ENCODE assay signal across 8 mouse cellular contexts in genomic region chr7:114291461-114292335, GRCm38 (mm10). TPM values are rescaled to one million over a fixed set of nuclear protein-coding genes. Genes with fewer than 3 reads are reported as not detected.
DNase-seq lines count a peak whose midpoint lies in the region; ATAC-seq and TF ChIP-seq lines count a peak whose summit lies in the region.

No protein-coding gene starts in this region.

- WGBS in hindbrain, embryonic 10.5 days = 22% methylated on average over 15 of the region's 15 CpGs
- 27% methylated on average over 15 of the region's 15 CpGs for WGBS in hindbrain, embryonic 12.5 days
- WGBS in neural tube, embryonic 11.5 days = 46% methylated on average over 15 of the region's 15 CpGs
- 42% methylated on average over 15 of the region's 15 CpGs for WGBS in forebrain, embryonic 15.5 days

- H3K27me3 ChIP-seq in hindbrain, embryonic 10.5 days (ENCODE audit: insufficient read depth, poor library complexity, severe bottlenecking) = peaks cover 33% of the 10 kb centered on the region
- no peaks in the 10 kb centered on the region; the same call in 1 of the 2 replicates for H3K27me3 ChIP-seq in hindbrain, embryonic 12.5 days
- H3K27me3 ChIP-seq in MEL (ENCODE audit: control insufficient read depth in 1 of 2, insufficient read depth in 2 of 2, low read length in 2 of 2) = no peaks in the 10 kb centered on the region
- no peaks in the 10 kb centered on the region for H3K27me3 ChIP-seq in neural tube, embryonic 11.5 days (ENCODE audit: control insufficient read depth, insufficient read depth, low read length)
- no peaks in the 10 kb centered on the region for H3K27me3 ChIP-seq in forebrain, embryonic 15.5 days

- no peak for TF ChIP-seq CTCF in MEL (IDR thresholded peaks at IDR 0.05 in 2 of 3, conservative IDR thresholded peaks at IDR 0.05 in 1 of 3; ENCODE audit: control insufficient read depth in 1 of 3, insufficient read depth in 1 of 3, low read depth in 2 of 3, low read length in 3 of 3, poor library complexity in 1 of 3, severe bottlenecking in 1 of 3)

- H3K9me3 ChIP-seq in hindbrain, embryonic 10.5 days = no peaks in the 10 kb centered on the region
- no peaks in the 10 kb centered on the region for H3K9me3 ChIP-seq in hindbrain, embryonic 12.5 days (replicated peaks)
- no peaks in the 10 kb centered on the region for H3K9me3 ChIP-seq in MEL (replicated peaks; ENCODE audit: insufficient read depth, low read length)
- no peaks in the 10 kb centered on the region for H3K9me3 ChIP-seq in neural tube, embryonic 11.5 days (ENCODE audit: control insufficient read depth, low read length)
- H3K9me3 ChIP-seq in forebrain, embryonic 15.5 days = no peaks in the 10 kb centered on the region

- TF ChIP-seq POLR2A in MEL (IDR thresholded peaks at IDR 0.05; ENCODE audit: control insufficient read depth in 1 of 2, insufficient read depth in 1 of 2, low read depth in 1 of 2, low read length in 2 of 2, poor library complexity in 1 of 2) = peak in 1 of 2 experiments; percentile 23; a peak in 1 of 4 replicates

- no peak overlapping the region for H3K4me2 ChIP-seq in hindbrain, embryonic 12.5 days (replicated peaks)
- no peak overlapping the region for H3K4me2 ChIP-seq in neural tube, embryonic 11.5 days (ENCODE audit: low read depth)
- no peak overlapping the region for H3K4me2 ChIP-seq in forebrain, embryonic 15.5 days (replicated peaks)

- DNase-seq in hindbrain, embryonic 10.5 days (ENCODE audit: low spot score) = peak; percentile 60
- peak; percentile 89 for DNase-seq in MEL (ENCODE audit: low read depth, low spot score)
- peak; percentile 62 for DNase-seq in kidney, adult 9 months
- peak; percentile 16 for DNase-seq in neural tube, embryonic 11.5 days (ENCODE audit: low spot score)
- DNase-seq in urinary bladder, postnatal 14 days (ENCODE audit: low spot score) = no peak

- peaks cover 30% of the 10 kb centered on the region for H3K4me1 ChIP-seq in hindbrain, embryonic 10.5 days (replicated peaks)
- peaks cover 10% of the 10 kb centered on the region for H3K4me1 ChIP-seq in hindbrain, embryonic 12.5 days
- peaks cover 12 to 22% of the 10 kb centered on the region in 2 experiments for H3K4me1 ChIP-seq in MEL (ENCODE audit: control insufficient read depth in 1 of 2, insufficient read depth in 2 of 2, low read length in 2 of 2)
- no peaks in the 10 kb centered on the region for H3K4me1 ChIP-seq in neural tube, embryonic 11.5 days (ENCODE audit: control insufficient read depth, insufficient read depth, low read length)
- peaks cover 9% of the 10 kb centered on the region for H3K4me1 ChIP-seq in forebrain, embryonic 15.5 days

- H3K4me3 ChIP-seq in hindbrain, embryonic 10.5 days = 0 out of 2 replicates have a peak overlapping the region, but pooled peaks have one; percentile 11
- no peak overlapping the region for H3K4me3 ChIP-seq in hindbrain, embryonic 12.5 days
- H3K4me3 ChIP-seq in MEL (ENCODE audit: control insufficient read depth in 1 of 2, insufficient read depth in 1 of 2, low read depth in 2 of 2, low read length in 2 of 2) = peak overlapping the region; percentile 51 to 57
- H3K4me3 ChIP-seq in neural tube, embryonic 11.5 days (ENCODE audit: low read depth, low read length) = no peak overlapping the region
- no peak overlapping the region for H3K4me3 ChIP-seq in forebrain, embryonic 15.5 days

- TF ChIP-seq RAD21 in MEL (IDR thresholded peaks at IDR 0.05; ENCODE audit: low read depth, low read length) = no peak

- no peak for ATAC-seq in hindbrain, embryonic 12.5 days (ENCODE audit: low FRiP score)
- ATAC-seq in common myeloid progenitor, adult 5-6 weeks (replicated peaks; ENCODE audit: low read depth, poor library complexity, severe bottlenecking) = peak; percentile 74
- ATAC-seq in neural tube, embryonic 11.5 days (ENCODE audit: insufficient read depth, low FRiP score, low TSS enrichment) = no peak
- no peak for ATAC-seq in forebrain, embryonic 15.5 days (replicated peaks)

- H3K79me2 ChIP-seq in MEL (ENCODE audit: control insufficient read depth, insufficient read depth, low read length, poor library complexity) = no peaks in the 10 kb centered on the region; the same call in 1 of the 2 replicates

- H3K9ac ChIP-seq in hindbrain, embryonic 12.5 days = no peak overlapping the region
- H3K9ac ChIP-seq in MEL (ENCODE audit: control insufficient read depth, low read depth, low read length, poor library complexity, severe bottlenecking) = peak overlapping the region; percentile 78
- no peak overlapping the region for H3K9ac ChIP-seq in neural tube, embryonic 11.5 days (ENCODE audit: low read length)
- H3K9ac ChIP-seq in forebrain, embryonic 15.5 days (replicated peaks) = no peak overlapping the region

- peak; percentile 79 to 91 for TF ChIP-seq EP300 in MEL (IDR thresholded peaks at IDR 0.05; ENCODE audit: low read depth in 1 of 2, low read length in 2 of 2)

- peak overlapping the region; percentile 66 for H3K27ac ChIP-seq in hindbrain, embryonic 10.5 days
- no peak overlapping the region for H3K27ac ChIP-seq in hindbrain, embryonic 12.5 days
- H3K27ac ChIP-seq in MEL (ENCODE audit: control insufficient read depth, low read depth, low read length) = peak overlapping the region; percentile 98
- H3K27ac ChIP-seq in neural tube, embryonic 11.5 days (ENCODE audit: low read depth, low read length) = no peak overlapping the region
- H3K27ac ChIP-seq in forebrain, embryonic 15.5 days (replicated peaks) = no peak overlapping the region

- no peaks in the 10 kb centered on the region for H3K36me3 ChIP-seq in hindbrain, embryonic 10.5 days
- H3K36me3 ChIP-seq in hindbrain, embryonic 12.5 days = no peaks in the 10 kb centered on the region
- peaks cover 0 to 18% of the 10 kb centered on the region in 2 experiments; a peak in 2 of 4 replicates for H3K36me3 ChIP-seq in MEL (ENCODE audit: control insufficient read depth in 1 of 2, insufficient read depth in 2 of 2, low read length in 2 of 2)
- no peaks in the 10 kb centered on the region for H3K36me3 ChIP-seq in neural tube, embryonic 11.5 days (ENCODE audit: control insufficient read depth, insufficient read depth, low read length)
- H3K36me3 ChIP-seq in forebrain, embryonic 15.5 days = no peaks in the 10 kb centered on the region

TF ChIP-seq in MEL, 35 proteins besides CTCF, POLR2A, EP300 and RAD21 (continues in another document):
- no peak for TF ChIP-seq SMC3 (IDR thresholded peaks at IDR 0.05; ENCODE audit: low read depth, low read length)
- no peak for TF ChIP-seq ZC3H11A (IDR thresholded peaks at IDR 0.05; ENCODE audit: low read depth, low read length)
- peak; percentile 92 for TF ChIP-seq GATA1 (IDR thresholded peaks at IDR 0.05; ENCODE audit: low read depth, low read length)
- TF ChIP-seq USF1 (IDR thresholded peaks at IDR 0.05; ENCODE audit: low read depth, low read length) = no peak
- no peak for TF ChIP-seq MYB (IDR thresholded peaks at IDR 0.05; ENCODE audit: low read depth, low read length)
- peak; percentile 47; the same call in 1 of the 2 replicates for TF ChIP-seq RCOR1 (IDR thresholded peaks at IDR 0.05; ENCODE audit: low read depth, low read length)
- no peak; the same call in 1 of the 2 replicates for TF ChIP-seq ZMIZ1 (IDR thresholded peaks at IDR 0.05; ENCODE audit: low read depth, low read length)
- TF ChIP-seq ZKSCAN1 (IDR thresholded peaks at IDR 0.05; ENCODE audit: low read depth, low read length) = peak; percentile 52; the same call in 1 of the 2 replicates
- no peak for TF ChIP-seq E2F4 (IDR thresholded peaks at IDR 0.05; ENCODE audit: borderline replicate concordance, low read depth, low read length)
- TF ChIP-seq JUND (IDR thresholded peaks at IDR 0.05; ENCODE audit: low read depth, low read length) = no peak
- TF ChIP-seq USF2 (IDR thresholded peaks at IDR 0.05; ENCODE audit: borderline replicate concordance in 1 of 2, insufficient read depth in 1 of 2, low read depth in 1 of 2, low read length in 2 of 2) = no peak
- no peak for TF ChIP-seq POLR2AphosphoS5 (IDR thresholded peaks at IDR 0.05; ENCODE audit: borderline replicate concordance, low read depth, low read length)
- TF ChIP-seq TAL1 (IDR thresholded peaks at IDR 0.05; ENCODE audit: low read length) = no peak
- no peak for TF ChIP-seq CHD2 (IDR thresholded peaks at IDR 0.05; ENCODE audit: low read length)
- TF ChIP-seq GABPA (IDR thresholded peaks at IDR 0.05; ENCODE audit: low read depth, low read length) = no peak
- TF ChIP-seq MAFK (IDR thresholded peaks at IDR 0.05; ENCODE audit: borderline replicate concordance, low read depth, low read length) = no peak
- no peak for TF ChIP-seq POLR2AphosphoS2 (IDR thresholded peaks at IDR 0.05; ENCODE audit: low read length)
- TF ChIP-seq MEF2A (IDR thresholded peaks at IDR 0.05; ENCODE audit: extremely low read depth, insufficient replicate concordance, low read depth, low read length, poor library complexity, severe bottlenecking) = 0 out of 2 replicates have a peak, but pooled peaks have one; percentile 63
- peak; percentile 32; the same call in 1 of the 2 replicates for TF ChIP-seq MXI1 (IDR thresholded peaks at IDR 0.05; ENCODE audit: low read depth, low read length)
- TF ChIP-seq KAT2A (conservative IDR thresholded peaks at IDR 0.05; ENCODE audit: low read depth, low read length) = no peak

RNA-seq across cellular contexts. Expression of gene Psma1, which starts 15.8 kb away (rescaled TPM):
- polyA plus RNA-seq in hindbrain, embryonic 10.5 days (2016; fragmentation: Nextera tagmentation; extraction: Ambion mirVana) = 481 and 500 TPM in 2 replicates
- 334 and 360 TPM in 2 replicates for polyA plus RNA-seq in hindbrain, embryonic 12.5 days (2016; fragmentation: Nextera tagmentation; extraction: Ambion mirVana)
- total RNA-seq in MEL (2012; rRNA removed) = 324 and 400 TPM in 2 replicates
- polyA plus RNA-seq in MEL (2012; ENCODE audit: insufficient read depth in 1 of 2, insufficient read length in 2 of 2, low read depth in 1 of 2, low replicate concordance in 2 of 2, missing spikeins in 1 of 2) = 100 to 1,000 TPM in 1 of 2 experiments, not detected in 1; 282 TPM
- 295 and 333 TPM in 2 replicates for total RNA-seq in common myeloid progenitor, adult 5-6 weeks (2017)
- 437 and 467 TPM in 2 replicates for polyA plus RNA-seq in neural tube, embryonic 11.5 days (2014; fragmentation: Nextera tagmentation; extraction: Ambion mirVana)
- polyA plus RNA-seq in forebrain, embryonic 15.5 days (2015; fragmentation: Nextera tagmentation; extraction: Ambion mirVana) = 389 and 404 TPM in 2 replicates

RNA-seq across cellular contexts. Expression of gene Copb1, which starts 37.2 kb away (rescaled TPM):
- polyA plus RNA-seq in hindbrain, embryonic 10.5 days (2016; fragmentation: Nextera tagmentation; extraction: Ambion mirVana) = 90.5 and 93.6 TPM in 2 replicates
- polyA plus RNA-seq in hindbrain, embryonic 12.5 days (2016; fragmentation: Nextera tagmentation; extraction: Ambion mirVana) = 104 and 109 TPM in 2 replicates
- 50.1 and 56.2 TPM in 2 replicates for total RNA-seq in MEL (2012; rRNA removed)
- polyA plus RNA-seq in MEL (2012; ENCODE audit: insufficient read depth in 1 of 2, insufficient read length in 2 of 2, low read depth in 1 of 2, low replicate concordance in 2 of 2, missing spikeins in 1 of 2) = 100 to 1,000 TPM in 1 of 2 experiments, 10 to 100 TPM in 1; 61.3 to 405 TPM
- total RNA-seq in common myeloid progenitor, adult 5-6 weeks (2017) = 93.3 and 101 TPM in 2 replicates
- polyA plus RNA-seq in neural tube, embryonic 11.5 days (2014; fragmentation: Nextera tagmentation; extraction: Ambion mirVana) = 132 and 134 TPM in 2 replicates
- 90.0 and 91.4 TPM in 2 replicates for polyA plus RNA-seq in forebrain, embryonic 15.5 days (2015; fragmentation: Nextera tagmentation; extraction: Ambion mirVana)

Comparison
In these comparisons a context has a peak if more than half of its experiments do, and no peak if none do; other contexts are left out.
1. H3K27ac ChIP-seq: peak in hindbrain, embryonic 10.5 days (single experiment) and MEL (single experiment); none in hindbrain, embryonic 12.5 days (single experiment), neural tube, embryonic 11.5 days (single experiment) and forebrain, embryonic 15.5 days (single experiment).
2. H3K4me3 ChIP-seq: peak in hindbrain, embryonic 10.5 days (single experiment) and MEL (2 of 2); none in hindbrain, embryonic 12.5 days (single experiment), neural tube, embryonic 11.5 days (single experiment) and forebrain, embryonic 15.5 days (single experiment).